Mouse (Mus musculus): ENCODE data around the gene Satl1.

GRCm38 (mm10) chrX:112412309-112412708 lies 5.7 kb upstream of the Satl1 start:
- TF ChIP-seq GATA1 (IDR thresholded peaks at IDR 0.05; ENCODE audit: low read length) = no peak
- TF ChIP-seq TAL1 (IDR thresholded peaks at IDR 0.05; ENCODE audit: low read length) = no peak

All from erythroblast, embryonic 14.5 days (primary cell).